Mouse (Mus musculus): ENCODE results near the gene Cacnb4.

DNA sequence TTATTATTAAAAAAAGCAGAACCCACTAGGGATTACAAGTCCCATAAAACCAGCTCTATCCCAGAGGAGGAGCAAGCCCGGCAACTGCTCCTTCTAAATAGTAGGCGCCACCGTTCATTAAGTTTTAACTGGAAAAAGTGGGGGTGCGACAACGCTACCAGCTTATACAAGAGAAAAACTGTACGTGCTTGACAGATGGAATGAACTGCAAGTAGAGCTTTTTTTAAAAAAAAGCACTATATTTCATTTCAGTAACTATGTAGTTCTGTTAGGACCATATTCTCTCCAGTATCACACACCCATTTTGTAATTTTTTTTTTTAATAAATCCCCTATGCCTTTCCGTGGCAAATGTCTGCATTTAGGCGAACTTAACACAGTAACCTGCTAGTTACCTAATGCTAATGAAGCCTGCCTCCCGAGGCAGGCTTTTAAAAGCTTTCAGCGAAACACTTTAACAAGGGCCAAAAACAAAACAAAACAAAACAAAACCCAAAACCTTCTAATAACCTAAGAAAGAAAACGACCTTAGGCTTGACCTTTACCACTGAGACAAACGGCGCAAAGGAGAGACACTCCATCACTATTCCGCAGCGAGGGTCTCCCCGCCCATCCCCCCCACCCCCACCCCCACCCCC, 252.9 kb downstream of the Cacnb4 start:
- TF ChIP-seq CTCF (IDR thresholded peaks at IDR 0.05) = no peak
- no peak for TF ChIP-seq POLR2A (IDR thresholded peaks at IDR 0.05; ENCODE audit: insufficient read depth, low read depth, low read length)

All from heart, adult 2 months (tissue).